Mouse (Mus musculus) spleen, adult 10 weeks (tissue): ENCODE measurements around the gene Morn1. TPM values are rescaled to one million over a fixed set of nuclear protein-coding genes. Genes with fewer than 3 reads are reported as not detected.

Experiments
- polyA plus RNA-seq: library from polyadenylated mRNA; stranded (reverse); fragments of 350-450 nt; fragmentation: Illumina TruSeq; extraction: RNeasy Lipid Tissue Mini Kit (QIAGEN cat#74804); gene quantifications from one replicate; pipeline ENCODE4 v1.2.3, GENCODE M21; 2015; ENCODE audit warnings: low replicate concordance; ENCODE audit not compliant: insufficient read depth

Gene Morn1
- 1.4 TPM for polyA plus RNA-seq

DNA sequence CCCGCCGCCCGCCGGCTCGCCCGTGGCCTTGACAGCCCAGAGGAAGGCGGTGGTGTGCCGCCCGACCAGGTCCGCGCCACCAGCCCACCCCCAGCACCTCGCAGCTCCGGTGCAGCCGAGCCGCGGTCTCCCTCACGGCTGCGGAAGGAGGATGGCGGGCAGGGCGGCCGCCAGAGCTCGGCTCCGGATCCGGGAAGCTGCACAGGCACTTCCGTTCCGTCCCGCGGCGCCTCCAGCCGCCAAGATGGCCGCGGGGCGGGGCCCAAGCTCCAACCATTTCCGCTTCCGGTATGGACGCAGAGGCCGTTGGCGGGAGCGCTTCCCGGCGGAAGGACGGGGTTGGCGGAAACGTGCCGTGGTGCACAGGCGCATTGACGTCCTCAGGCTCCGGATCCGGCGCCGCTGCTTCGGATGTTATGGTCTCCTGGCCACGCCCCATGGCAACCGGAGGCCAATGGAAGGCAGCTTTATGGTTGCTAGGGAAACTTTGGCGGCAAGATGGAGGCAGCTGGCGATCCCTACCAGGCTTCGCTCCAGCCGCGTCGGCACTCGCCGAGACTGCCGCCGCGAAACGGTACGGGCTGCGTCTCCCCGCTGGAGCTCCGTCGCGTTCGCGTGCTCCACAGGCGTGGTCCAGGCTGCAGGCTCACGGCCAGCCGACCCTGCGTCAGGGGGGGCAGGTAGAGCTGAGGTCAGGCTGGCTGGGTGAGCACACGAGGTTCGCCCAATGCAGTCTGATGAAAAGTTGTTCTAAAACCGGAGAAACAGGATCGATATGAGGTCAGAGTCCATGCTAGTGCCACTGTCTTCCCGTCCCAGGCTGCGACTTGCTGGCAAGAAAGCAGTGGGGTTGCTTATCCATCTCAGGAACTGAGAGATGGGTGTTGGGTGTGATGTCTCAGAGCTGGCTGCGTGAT lies at the start of gene Morn1, which contains the start of gene Rer1:
TSS of gene Morn1 (plus strand) at position 470 of the 917 bp plus-strand sequence.
TSS of gene Rer1 (minus strand) at position 275 of the 917 bp plus-strand sequence.

DNA sequence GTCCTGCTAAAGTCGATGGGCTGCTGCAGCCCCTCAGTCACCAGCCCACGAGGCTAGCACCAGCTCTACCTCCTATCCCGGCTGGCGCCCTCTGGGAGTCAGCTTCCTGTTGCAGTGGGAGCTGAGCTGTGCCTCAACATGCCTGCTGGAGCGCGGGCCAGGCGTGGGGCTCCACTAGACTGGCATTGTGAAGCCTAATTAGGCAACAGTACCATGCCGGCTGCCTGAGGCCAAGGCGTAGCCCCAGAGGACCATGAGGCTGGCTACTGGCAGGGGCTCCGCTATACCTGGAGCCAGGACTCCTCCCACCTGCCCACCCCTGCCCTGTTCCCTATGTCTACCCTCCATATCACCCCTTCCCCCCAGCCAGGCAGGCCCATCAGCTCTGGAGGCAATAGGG lies 29.7 kb upstream of the Morn1 start, which contains the start of gene Plch2:
TSS of gene Plch2 (minus strand) at position 61 of the 400 bp plus-strand sequence.

GRCm38 (mm10) chr4:155066834-155067522 lies 19.4 kb upstream of the Morn1 start, which contains the start of gene Pex10:
Pex10 (plus strand) TSS chr4:155067016.

Other genes starting within 250 kb of the Morn1 start
- gene Ttc34, start 249.1 kb upstream of the Morn1 start, polyA plus RNA-seq, result not detected
- not detected for gene Mmel1, start 217.0 kb upstream of the Morn1 start, polyA plus RNA-seq
- gene Fam213b, start 187.4 kb upstream of the Morn1 start, polyA plus RNA-seq, result 13.9 TPM
- 38.5 TPM for gene Tnfrsf14, start 158.0 kb upstream of the Morn1 start, polyA plus RNA-seq
- 0.94 TPM for gene Hes5, start 125.7 kb upstream of the Morn1 start, polyA plus RNA-seq
- 39.0 TPM for gene Pank4, start 122.5 kb upstream of the Morn1 start, polyA plus RNA-seq
- gene Plch2, start 29.8 kb upstream of the Morn1 start, polyA plus RNA-seq, result not detected
- gene Pex10, start 19.6 kb upstream of the Morn1 start, polyA plus RNA-seq, result 6.9 TPM
- 127 TPM for gene Rer1, start 195 bp upstream of the Morn1 start, polyA plus RNA-seq
- 31.9 TPM for gene Ski, start 136.0 kb downstream of the Morn1 start, polyA plus RNA-seq
- gene Faap20, start 163.2 kb downstream of the Morn1 start, polyA plus RNA-seq, result 26.3 TPM